Mouse (Mus musculus) adrenal gland (tissue): ENCODE results near the gene Mrps5.
"Not testable (repeated sequence)": the region's sequence is repeated elsewhere in the genome, so short reads cannot be mapped to it uniquely, and the experiment has no call there.

Experiments used
- intact Hi-C: fragments of 180-260 bp; cut with DNase I; formaldehyde crosslinking; loops from one replicate; pipeline ENCODE4 v1.15.1; 2025
- long read RNA-seq, 2 experiments: library from polyadenylated mRNA; unstranded; transcript quantifications; one replicate each; pipeline ENCODE4 v2.0.0; 2020; ENCODE audit warnings: borderline replicate concordance in 1 of 2; ENCODE audit not compliant: insufficient replicate concordance in 1 of 2

Mrps5 gene
- long read RNA-seq, experiment 1, full-length matches to known transcripts: 15 of 49 reads
- long read RNA-seq, experiment 1, partial matches to known transcripts: 32 of 49 reads
- long read RNA-seq, experiment 1, other reads (novel, unspliced or antisense): 2 of 49 reads
- long read RNA-seq, experiment 2, full-length matches to known transcripts: 18 of 66 reads
- long read RNA-seq, experiment 2, partial matches to known transcripts: 46 of 66 reads
- long read RNA-seq, experiment 2, other reads (novel, unspliced or antisense): 2 of 66 reads

GRCm38 (mm10) chr2:127586694-127587513 lies at the start of gene Mrps5, which contains the start of gene Zfp661:
TSS of gene Mrps5 (plus strand) at chr2:127587222.
TSS of gene Zfp661 (minus strand) at chr2:127587094.
- intact Hi-C loops: no loop called here

DNA sequence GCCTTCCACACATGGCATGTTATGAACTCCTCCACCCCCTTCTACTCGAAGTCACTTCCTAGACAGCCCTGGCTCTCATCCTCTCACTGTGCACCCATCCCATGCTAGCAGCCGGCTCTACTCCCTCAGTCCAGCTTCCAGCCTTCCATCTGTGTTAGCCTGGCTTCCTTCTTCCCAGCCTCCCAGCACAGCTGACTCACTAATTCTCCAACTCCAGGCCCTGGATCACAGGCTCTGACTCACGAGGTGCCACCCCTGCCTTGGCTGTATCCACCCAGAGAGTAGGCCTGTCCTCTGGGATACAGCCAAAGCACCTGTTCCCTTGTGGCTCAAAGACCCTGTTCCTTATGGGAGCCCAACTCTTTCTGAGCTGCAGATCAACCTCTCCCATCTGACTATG lies 49.5 kb upstream of the Mrps5 start:
- intact Hi-C loops: no loop called here

- intact Hi-C loops: no loop called here
Observed at GRCm38 (mm10) chr2:127539494-127539893, 47.5 kb upstream of the Mrps5 start.

GRCm38 (mm10) chr2:127541185-127541584 lies 45.8 kb upstream of the Mrps5 start, which contains the start of gene Prom2:
TSS of gene Prom2 (minus strand) at chr2:127541467.
- intact Hi-C loops: no loop called here

DNA sequence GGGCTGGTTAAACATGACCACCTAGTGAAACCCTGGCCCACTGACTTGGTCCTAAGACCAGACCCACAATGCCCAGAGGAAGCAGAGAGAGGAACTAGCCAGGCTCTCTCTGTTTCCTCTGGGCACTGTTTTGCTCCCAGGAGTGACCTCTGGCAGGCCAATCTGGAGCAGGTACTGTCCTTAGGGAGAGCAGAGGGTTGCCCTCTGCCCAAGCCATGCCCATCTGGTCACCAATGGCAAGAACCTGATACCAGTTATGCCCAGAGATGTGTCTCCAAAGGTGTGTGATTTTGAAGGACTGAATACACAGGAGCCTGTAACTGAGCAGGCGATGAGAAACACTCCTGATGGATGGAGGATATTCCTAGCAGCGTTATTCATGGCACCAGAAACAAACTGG lies 45.3 kb upstream of the Mrps5 start:
- intact Hi-C loops: no loop called here

DNA sequence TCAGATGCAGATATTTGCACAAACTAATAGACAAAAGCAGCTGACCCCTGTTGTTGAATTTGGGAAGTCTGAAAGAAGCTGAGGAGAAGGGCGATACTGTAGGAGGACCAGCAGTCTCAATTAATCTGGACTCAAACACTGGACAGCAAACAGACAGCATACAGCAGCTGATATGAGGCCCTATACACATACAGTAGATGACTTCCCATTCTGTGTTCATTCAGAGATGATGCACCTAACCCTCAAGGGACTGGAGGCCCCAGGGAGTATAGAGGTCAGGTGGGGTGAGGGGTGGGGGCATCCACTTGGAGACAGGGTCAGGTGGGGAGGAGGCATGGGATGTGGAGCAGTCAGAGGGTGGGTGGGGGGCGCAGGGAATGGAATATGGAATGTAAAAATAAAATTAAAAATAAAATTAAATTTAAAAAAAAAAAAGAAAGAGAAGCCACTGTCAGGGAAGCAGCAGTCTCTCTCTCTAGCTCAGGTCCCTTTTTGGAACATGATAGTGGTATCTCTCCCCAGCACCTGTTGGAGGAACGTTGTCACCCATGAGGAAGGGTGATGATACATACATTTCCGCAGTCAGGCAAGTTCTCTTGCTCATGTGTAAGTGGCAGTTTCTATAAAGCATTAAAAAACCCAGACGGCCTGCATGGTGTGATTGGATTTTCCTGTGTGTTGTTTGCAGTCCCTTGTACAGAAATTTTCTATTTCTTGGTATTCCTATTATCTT lies 38.5 kb upstream of the Mrps5 start:
- intact Hi-C loops: no loop called here

DNA sequence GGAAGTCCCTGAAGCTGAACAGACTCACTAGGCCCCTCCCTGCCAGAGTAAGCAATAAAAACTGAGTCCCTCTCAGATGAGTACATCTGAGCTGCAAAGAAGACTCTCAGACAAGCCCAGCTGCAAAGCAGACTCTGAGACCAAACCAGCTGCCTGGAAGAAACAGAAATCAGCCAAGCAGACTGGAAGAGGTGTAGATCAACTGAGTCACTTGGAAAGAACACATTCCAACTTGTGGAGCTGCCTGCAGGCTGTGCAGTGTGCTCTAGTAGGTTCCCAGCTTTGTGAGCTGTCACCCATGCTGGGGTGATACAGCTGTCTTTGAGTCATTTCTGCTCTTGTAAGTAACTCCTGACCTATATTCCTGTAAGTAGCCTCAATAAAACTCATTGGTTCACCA lies 37.3 kb upstream of the Mrps5 start:
- intact Hi-C loops: loop anchor here (10.0 kb wide), 1 partner anchor 185 kb away; the partner anchor contains the start of gene Adra2b

DNA sequence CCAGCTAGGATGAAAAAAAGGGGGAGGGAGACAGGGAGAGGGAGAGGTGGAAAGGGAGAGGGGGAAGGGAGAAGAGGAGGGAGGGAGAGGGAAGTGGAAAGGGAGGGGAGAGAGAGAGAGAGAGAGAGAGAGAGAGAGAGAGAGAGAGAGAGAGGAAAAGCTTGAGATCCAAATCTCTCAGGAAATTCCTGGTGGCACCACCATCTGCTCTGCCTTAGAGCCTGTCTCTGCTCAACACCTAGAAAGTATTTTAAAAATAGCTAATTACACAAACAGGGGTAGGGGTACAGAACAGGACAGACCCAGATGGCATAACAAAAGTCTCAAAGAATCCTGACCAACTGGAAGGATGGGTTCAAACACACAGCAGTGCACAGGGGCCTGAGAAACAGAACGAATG lies 36.6 kb upstream of the Mrps5 start:
- intact Hi-C loops: loop anchor here (10.0 kb wide), 1 partner anchor 186 kb away; the partner anchor contains the start of gene Adra2b

DNA sequence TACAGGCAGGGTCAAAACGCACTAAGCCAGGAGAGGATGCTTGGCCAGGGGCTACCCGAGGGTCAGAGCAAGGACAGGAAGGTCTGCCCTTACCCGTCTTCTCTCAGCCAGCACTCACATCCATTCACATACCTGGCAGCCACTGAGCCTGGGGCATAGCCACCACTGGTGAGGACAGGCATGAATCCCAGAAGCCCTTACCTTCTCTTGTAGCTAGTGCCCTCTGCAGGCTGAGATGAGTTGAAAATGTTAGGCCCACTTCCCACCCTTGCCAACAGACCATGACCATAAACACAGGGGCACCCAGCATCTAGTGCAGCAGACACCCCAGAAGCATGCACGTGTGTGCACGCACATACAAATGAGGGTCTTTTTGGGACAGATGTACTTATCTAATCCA lies 35.9 kb upstream of the Mrps5 start:
- intact Hi-C loops: loop anchor here (10.0 kb wide), 1 partner anchor 186 kb away; the partner anchor contains the start of gene Adra2b

DNA sequence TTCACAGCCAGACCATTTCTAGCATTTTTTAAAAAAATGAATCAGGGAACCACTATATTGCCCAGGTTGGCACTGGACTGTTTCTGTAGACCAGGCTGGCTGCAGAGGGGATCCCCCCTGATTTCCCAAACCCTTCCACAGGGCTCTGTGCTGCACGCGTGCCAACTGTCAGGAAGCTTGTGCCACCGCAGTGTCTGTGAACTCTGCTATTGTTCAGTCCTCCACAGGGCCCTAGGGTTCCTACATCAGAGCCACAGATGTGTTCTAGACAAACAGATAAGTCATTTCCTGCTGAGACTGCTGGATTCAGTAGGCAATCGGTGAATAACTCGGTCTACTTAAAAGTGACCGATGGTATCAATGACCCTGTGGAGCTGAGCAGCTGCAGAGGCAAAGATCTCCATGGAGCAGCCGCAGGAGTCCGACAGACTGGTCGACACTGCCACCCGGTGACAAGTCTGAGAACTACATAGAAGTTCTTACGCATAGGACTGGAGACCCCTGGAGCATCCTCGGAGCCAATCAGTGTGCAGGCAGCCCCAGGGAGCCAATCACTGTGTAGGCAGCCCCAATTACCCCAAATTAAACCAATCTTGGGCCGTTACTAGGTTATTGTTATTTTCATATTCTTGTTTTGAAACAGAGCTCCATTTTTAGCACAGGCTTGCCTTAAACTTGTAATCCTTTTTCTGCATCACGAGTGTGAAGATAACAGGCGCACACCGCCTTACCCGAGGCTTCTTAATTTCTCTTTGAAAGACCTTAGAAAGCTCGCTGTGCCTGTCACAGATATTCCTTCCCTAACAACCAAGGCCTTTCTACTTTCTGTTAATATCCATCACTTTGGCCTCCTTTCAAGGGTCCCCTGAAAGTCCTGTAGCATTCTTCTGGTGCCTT lies 27.7 kb upstream of the Mrps5 start:
- intact Hi-C loops: loop anchor here (1.0 to 10.0 kb wide), 3 partner anchors 52 to 195 kb away; partner anchors contain the start of gene Adra2b

DNA sequence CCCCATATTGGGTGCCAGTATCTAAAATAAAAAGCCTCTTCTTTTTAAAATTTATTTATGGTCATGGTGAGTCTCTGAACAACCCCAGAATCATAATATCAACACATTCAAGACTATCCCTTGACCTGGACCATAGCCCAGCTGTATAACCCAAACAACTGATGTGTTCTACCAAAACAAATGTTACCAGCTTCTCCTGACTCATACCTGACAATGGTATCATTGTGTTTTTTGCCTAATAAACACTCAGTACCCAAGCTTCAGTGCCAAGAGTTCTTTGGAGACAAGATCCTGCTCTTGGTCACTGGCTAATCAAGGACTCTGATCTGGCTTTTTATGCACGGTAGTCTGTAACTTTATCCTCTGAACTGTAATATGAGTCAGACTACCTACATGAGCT lies 13.7 kb upstream of the Mrps5 start:
- intact Hi-C loops: no loop called here

- intact Hi-C loops: no loop called here
Observed at GRCm38 (mm10) chr2:127584436-127584858, 2.6 kb upstream of the Mrps5 start.

- intact Hi-C loops: no loop called here
Observed at GRCm38 (mm10) chr2:127587514-127587844, 457 bp downstream of the Mrps5 start.

- intact Hi-C loops: no loop called here
Observed at GRCm38 (mm10) chr2:127588897-127589296, 1.9 kb downstream of the Mrps5 start.

GRCm38 (mm10) chr2:127590204-127590603 lies 3.2 kb downstream of the Mrps5 start:
- intact Hi-C loops: no loop called here

GRCm38 (mm10) chr2:127590840-127591239 lies 3.8 kb downstream of the Mrps5 start:
- intact Hi-C loops: no loop called here

- intact Hi-C loops: not testable (repeated sequence)
Observed at GRCm38 (mm10) chr2:127603383-127603782, 16.4 kb downstream of the Mrps5 start.

DNA sequence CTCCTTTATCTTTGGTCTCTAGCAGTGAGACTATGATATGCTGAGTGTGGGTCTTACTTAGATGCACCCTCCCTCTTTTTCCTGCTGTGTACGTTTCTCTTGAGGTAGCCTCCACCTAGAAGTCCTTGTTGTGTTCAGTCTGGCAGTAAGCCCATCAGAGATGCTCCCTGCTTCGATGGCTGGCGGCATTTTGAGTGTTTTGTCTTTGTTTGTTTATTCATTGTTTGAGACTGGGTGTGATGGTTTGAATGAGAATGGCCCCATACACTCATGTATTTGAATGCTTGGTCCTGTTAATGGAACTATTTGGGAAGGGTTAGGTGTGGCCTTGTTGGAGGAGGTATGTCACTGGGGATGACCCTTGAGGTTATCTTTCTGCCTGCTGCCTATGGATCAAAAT lies 18.2 kb downstream of the Mrps5 start:
- intact Hi-C loops: loop anchor here (5.0 kb wide), 2 partner anchors 62 to 77 kb away; no protein-coding TSS in a partner anchor

GRCm38 (mm10) chr2:127608234-127608633 lies 21.2 kb downstream of the Mrps5 start:
- intact Hi-C loops: loop anchor here (5.0 kb wide), 2 partner anchors 59 to 74 kb away; no protein-coding TSS in a partner anchor

- intact Hi-C loops: loop anchor here (5.0 kb wide), 2 partner anchors 58 to 73 kb away; no protein-coding TSS in a partner anchor
Observed at GRCm38 (mm10) chr2:127608986-127609385, 22.0 kb downstream of the Mrps5 start.
